Mouse (Mus musculus) forelimb bud, embryonic 11.5 days (tissue): ENCODE results near the gene Tubgcp4.
A peak's percentile ranks its signal among the peaks of the same experiment; 100 is the strongest.
"Not testable (repeated sequence)": the region's sequence is repeated elsewhere in the genome, so short reads cannot be mapped to it uniquely, and the experiment has no call there.

Experiments
- DNase-seq: peaks from one replicate; pipeline ENCODE4 v3.0.0-alpha.2; 2012; ENCODE audit warnings: low read depth, low spot score

Gene Tubgcp4

DNA sequence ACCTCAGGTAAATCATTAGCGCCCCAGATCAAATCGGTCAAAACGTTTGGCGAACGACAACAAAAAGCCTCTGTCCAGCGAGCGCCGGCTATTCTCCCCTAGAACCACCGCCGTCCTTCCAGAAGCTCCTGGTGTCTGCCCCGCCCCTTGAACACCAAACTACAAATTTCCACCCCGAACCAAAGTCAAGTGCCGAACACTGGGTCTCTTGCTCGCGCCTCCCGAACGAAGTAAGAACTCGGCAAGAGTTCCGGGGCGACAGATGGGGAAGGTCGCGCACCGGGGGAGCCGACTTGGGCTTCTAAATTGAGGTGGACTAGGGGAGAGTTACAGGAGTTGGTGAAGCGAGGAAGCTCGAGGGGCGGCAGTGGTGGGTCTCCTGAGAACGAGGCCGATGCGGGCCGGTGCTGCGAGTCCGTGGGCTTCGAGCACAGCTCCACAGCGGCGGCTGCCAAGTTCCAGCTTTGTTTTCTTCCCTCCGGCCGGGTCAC is at the start of gene Tubgcp4:
TSS of gene Tubgcp4 (plus strand) at position 174 of the 491 bp plus-strand sequence.
- peak; percentile 11 for DNase-seq

- not testable (repeated sequence) for DNase-seq
Measured at GRCm38 (mm10) chr2:121126302-121126701, 44.2 kb upstream of the Tubgcp4 start.

GRCm38 (mm10) chr2:121127536-121127935 is 42.9 kb upstream of the Tubgcp4 start:
- DNase-seq: no peak

DNA sequence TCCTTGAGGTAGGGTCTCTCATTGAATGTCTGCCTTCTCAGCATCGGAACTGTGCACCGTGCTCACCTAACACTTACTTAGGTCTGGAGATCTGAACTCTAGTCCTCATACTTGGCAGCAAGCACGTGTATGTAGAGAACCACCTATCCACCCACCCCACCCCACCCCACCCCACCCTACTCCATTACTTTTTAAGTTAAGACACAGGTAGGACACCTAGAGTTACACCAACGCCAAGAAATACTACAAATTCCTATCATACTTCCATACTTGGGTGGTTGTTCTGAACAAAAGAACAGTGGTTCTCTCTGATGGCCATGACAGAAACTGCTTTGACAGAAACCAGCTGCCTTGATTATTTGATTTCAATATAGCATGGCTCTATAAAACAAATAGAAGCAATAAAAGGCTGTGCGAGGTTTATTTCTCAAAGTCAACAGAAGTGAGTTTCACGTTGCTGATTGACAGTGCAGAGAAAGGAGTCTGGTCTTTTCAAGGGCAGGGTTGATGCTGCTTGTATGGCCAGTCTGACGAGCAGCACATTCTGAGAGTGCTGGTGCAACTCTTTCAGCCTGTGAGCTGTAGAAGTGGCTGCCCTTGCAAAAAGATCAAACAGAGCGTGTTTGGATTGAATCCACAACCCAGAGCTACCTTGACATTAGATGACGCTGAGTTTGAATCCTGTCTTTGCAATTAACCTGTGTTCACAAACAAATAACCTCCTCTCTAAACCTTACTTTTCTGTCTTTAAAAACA is 41.4 kb upstream of the Tubgcp4 start:
- DNase-seq: no peak

- DNase-seq: no peak
Measured at GRCm38 (mm10) chr2:121132822-121133221, 37.6 kb upstream of the Tubgcp4 start.

DNA sequence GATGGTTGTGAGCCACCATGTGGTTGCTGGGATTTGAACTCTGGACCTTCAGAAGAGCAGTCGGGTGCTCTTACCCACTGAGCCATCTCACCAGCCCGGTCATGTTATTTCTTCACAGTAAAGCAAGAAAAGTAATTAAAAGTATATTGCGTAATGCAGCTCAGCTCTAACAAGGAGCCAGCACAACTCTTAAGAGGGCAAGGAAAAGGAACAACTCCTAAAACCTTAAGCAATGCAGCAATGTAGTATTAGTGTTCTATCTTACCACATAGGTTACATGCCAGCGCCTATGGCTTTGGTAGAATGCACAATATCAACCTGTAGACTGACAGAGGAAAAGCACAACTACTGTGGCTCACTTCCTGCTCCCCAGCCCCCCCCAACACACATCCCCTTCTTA is 33.1 kb upstream of the Tubgcp4 start:
- no peak for DNase-seq

- DNase-seq: no peak
Measured at GRCm38 (mm10) chr2:121139266-121140017, 31.0 kb upstream of the Tubgcp4 start.

- peak; percentile 90 for DNase-seq
Measured at GRCm38 (mm10) chr2:121140018-121140882, 30.2 kb upstream of the Tubgcp4 start, which contains the start of the genes Adal and Lcmt2. Adal (plus strand) TSS chr2:121140428. Lcmt2 (minus strand) TSS chr2:121140653.

DNA sequence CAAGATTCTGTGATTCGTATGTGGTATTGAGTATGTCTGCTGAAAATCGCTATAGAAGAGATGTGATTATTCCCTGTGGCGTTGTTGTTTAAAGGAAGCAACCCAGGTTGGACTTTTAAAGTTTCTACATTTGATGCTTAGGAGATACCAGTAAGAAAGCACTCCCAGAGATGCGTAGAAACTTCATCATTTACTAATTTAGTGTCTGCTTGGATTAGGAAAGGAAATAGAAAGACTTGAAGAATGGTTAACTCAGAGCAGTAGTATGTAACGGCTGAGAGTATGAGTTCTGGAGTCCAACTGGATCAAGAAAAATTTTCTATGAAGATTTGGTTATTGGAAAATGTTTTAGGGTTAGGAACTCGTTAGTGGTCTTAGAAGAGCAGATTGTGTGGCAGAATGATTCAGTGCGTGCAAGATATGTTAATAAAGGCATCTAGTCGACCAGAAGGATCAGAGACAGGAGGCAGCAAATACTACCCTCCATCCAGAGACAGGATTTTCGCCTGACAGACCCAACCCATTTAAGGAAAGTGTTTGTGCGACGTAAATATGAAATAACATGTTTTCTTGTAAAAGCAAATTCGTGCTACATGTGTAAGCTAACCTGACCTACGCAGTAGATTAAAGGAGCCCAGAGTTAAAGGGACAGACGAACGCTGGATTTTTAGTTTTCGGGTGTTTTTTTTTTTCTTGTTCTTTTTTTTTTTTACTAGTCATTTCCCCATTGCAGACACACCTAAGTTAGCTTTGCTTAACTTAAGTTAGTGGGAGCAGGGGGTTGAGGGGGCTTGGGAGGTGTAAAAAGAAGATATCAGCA is 29.0 kb upstream of the Tubgcp4 start:
- DNase-seq: no peak

- no peak for DNase-seq
Measured at GRCm38 (mm10) chr2:121142415-121142814, 28.0 kb upstream of the Tubgcp4 start.

DNA sequence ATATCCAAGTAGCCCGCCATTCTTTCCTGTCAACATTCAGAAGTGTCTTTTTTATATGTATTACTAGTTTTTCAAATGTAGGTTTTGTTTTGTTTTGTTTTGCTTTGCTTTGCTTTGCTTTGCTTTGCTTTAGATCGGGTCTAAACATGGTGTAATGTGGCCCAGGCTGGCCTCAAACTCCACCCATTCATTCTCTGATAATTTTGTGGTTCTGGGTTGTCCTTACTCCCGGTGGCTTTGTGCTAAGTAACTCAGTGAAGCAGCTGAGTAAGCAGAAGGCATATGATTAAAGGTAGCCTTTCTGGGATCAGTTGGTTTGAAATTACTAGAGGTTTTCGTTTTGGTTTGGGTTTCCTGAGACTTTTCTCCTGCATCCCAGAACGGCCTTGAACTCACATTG is 20.8 kb upstream of the Tubgcp4 start:
- no peak for DNase-seq

- no peak for DNase-seq
Measured at GRCm38 (mm10) chr2:121153100-121153499, 17.4 kb upstream of the Tubgcp4 start.

- DNase-seq: no peak
Measured at GRCm38 (mm10) chr2:121169173-121169572, 1.3 kb upstream of the Tubgcp4 start.

DNA sequence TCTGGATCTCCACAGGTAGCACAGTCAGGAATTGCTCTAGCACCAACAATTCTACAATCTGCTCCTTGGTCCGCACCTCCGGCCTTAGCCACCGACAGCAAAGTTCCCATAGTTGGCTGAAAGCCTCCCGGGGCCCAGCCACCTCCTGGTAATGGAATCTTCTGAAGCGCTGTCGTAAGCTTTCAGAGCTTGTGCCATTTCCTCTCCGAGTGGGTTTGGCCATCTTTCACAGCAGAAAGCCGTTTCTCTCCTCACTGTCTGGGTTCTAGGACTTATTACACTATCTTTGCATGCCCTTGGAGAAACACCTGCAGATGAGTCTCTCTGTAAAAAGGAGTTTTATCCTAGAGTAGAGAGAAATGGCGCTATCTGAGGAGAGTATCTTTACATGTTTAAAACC is 552 bp upstream of the Tubgcp4 start:
- DNase-seq: no peak

DNA sequence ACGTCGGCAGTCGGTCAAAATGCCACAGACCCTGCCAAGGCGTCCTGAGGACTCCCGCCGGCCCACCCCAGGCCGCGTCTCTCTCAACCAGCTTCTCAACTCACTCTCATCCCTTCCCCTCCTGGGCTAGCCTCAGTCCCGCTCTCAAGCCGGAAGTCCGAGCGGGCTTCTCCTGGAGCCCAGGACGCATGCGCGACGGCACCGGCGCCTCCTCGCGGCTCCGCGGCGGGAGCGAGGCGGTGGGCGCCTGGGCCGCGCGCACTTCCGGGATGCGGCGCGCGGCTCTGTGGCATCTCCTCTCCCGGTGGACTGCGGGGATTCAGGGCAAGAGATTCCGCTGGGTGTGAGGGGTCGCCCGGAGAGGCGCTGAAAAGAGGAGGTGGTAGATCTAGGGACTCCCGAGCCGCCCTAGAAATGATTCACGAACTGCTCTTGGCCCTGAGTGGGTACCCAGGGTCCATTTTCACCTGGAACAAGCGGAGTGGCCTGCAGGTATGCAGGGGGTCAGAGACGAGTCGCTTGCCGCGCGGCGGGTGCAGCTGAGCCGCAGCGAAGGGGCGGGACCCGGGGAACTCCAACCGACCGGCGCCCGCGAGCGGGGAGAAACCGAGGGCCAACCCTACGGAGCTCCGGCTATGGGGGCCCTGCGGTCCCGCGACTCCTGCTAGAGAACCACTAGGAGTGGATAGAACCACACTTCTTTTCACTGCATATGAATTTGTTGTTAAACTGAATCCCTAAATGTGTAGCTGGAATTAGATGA is 707 bp downstream of the Tubgcp4 start, which contains the start of gene Zscan29:
TSS of gene Zscan29 (minus strand) at position 146 of the 763 bp plus-strand sequence.
- peak; percentile 91 for DNase-seq

- DNase-seq: no peak
Measured at GRCm38 (mm10) chr2:121178828-121179479, 8.5 kb downstream of the Tubgcp4 start.

GRCm38 (mm10) chr2:121183431-121183830 is 13.0 kb downstream of the Tubgcp4 start:
- no peak for DNase-seq

DNA sequence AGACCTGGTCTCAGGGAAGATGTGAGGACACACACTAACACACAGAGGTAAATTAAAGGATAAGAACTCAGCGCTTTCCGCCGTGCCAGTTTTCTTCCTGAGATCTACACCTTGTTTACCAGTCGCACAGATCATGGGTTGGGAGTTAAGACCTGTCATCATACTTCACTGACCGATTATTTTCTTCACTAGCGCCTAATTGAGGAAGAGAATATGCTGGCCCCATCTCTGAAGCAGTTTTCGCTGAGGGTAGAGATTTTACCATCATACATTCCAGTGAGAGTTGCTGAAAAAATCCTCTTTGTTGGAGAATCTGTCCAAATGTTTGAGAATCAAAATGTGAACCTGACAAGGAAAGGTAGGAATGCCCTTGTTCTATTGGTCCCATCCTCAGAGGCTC is 13.7 kb downstream of the Tubgcp4 start:
- DNase-seq: no peak

DNA sequence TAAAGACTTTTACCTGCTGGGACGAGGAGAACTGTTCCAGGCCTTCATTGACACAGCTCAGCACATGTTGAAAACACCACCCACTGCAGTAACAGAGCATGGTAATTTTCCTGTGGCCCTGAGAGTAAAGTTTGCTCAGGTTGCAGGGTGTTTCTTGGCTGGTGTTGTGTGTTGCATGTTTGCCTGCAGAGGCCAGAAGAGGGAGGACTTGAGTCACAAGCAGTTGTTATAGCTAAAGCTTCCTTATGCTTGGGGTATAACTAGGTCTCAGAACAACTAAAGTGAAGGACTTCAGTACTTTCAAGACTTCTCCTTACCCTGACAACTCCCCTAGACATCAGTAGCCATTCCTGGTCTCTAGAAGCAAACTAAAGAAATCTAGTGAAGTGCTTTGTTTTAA is 18.1 kb downstream of the Tubgcp4 start:
- no peak for DNase-seq
